Mouse (Mus musculus): ENCODE measurements around the gene Dnase2a. TPM values are rescaled to one million over a fixed set of nuclear protein-coding genes. Genes with fewer than 3 reads are reported as not detected.
A peak's percentile ranks its signal among the peaks of the same experiment; 100 is the strongest.
"Not testable (repeated sequence)": the region's sequence is repeated elsewhere in the genome, so short reads cannot be mapped to it uniquely, and the experiment has no call there.

The Dnase2a gene
- total RNA-seq, 1 experiment from 2014 or later = 27.8 TPM

DNA sequence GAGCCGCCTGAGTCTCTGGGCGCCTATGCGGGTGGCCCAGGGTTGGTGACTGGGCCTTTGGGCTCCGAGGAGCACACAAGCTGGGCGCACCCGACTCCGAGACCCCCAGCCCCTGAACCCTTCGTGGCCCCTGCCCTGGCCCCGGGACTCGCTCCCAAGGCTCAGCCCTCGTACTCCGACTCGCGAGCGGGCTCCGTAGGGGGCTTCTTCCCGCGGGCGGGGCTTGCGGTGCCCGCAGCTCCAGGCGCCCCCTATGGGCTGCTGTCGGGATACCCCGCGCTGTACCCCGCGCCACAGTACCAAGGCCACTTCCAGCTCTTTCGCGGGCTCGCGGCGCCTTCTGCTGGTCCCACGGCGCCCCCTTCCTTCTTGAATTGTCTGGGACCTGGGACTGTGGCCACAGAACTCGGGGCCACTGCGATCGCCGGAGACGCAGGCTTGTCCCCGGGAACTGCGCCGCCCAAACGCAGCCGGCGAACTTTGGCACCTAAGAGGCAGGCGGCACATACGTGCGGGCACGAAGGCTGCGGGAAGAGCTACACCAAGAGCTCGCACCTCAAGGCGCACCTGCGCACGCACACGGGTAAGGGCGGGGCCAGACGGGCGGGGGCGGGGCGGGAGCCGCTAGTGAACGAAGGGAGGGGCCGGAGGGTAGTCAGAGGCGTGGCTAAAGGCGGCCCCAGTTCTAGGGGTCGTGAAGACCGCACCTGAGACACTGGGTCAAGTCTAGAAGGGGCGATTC lies 5.3 kb upstream of the Dnase2a start:
- ATAC-seq (replicated peaks in 1 of 2; ENCODE audit: insufficient read depth in 1 of 2, low FRiP score in 2 of 2, low TSS enrichment in 1 of 2, low read depth in 1 of 2, poor library complexity in 2 of 2, severe bottlenecking in 2 of 2) = peak; percentile 86 to 89

DNA sequence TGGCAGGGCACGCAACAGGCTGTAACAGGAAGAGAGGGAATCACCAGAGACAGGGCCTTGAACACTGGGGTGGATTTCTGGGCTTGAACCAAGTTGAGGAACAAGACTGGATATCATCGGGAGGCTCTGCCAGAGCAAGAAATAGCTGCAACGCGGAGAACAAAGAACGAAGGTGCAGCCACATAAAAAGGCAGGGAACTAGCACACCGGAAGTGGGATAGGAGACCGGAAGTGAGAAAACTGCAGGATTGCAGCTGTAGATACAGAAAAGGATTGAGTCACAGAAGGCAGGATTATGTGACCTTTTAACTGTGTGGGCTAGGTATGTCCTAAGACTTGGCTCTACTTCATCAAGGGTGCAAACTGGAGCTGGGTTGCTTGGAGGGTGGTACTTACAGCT lies 4.0 kb upstream of the Dnase2a start:
- ATAC-seq (replicated peaks in 1 of 2; ENCODE audit: insufficient read depth in 1 of 2, low FRiP score in 2 of 2, low TSS enrichment in 1 of 2, low read depth in 1 of 2, poor library complexity in 2 of 2, severe bottlenecking in 2 of 2) = no peak

GRCm38 (mm10) chr8:84907037-84907436 lies 1.3 kb upstream of the Dnase2a start:
- no peak for ATAC-seq (replicated peaks in 1 of 2; ENCODE audit: insufficient read depth in 1 of 2, low FRiP score in 2 of 2, low TSS enrichment in 1 of 2, low read depth in 1 of 2, poor library complexity in 2 of 2, severe bottlenecking in 2 of 2)

- ATAC-seq (replicated peaks in 1 of 2; ENCODE audit: insufficient read depth in 1 of 2, low FRiP score in 2 of 2, low TSS enrichment in 1 of 2, low read depth in 1 of 2, poor library complexity in 2 of 2, severe bottlenecking in 2 of 2) = no peak
These were observed 867 bp upstream of the Dnase2a start for GRCm38 (mm10) chr8:84907493-84907892.

DNA sequence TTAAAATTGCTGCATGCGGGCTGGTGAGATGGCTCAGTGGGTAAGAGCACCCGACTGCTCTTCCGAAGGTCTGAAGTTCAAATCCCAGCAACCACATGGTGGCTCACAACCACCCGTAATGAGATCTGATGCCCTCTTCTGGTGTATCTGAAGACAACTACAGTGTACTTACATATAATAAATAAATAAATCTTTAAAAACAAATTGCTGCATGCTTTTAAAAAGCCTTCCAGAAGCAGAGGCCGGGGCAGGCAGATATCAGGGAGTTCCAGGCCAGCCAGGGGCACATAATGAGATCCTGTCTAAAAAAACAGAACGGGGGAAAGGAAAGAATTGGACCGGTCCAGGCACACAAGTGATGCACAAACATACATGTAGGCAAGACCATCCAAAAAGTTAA lies 381 bp upstream of the Dnase2a start:
- not testable (repeated sequence) for ATAC-seq (replicated peaks in 1 of 2; ENCODE audit: insufficient read depth in 1 of 2, low FRiP score in 2 of 2, low TSS enrichment in 1 of 2, low read depth in 1 of 2, poor library complexity in 2 of 2, severe bottlenecking in 2 of 2)

DNA sequence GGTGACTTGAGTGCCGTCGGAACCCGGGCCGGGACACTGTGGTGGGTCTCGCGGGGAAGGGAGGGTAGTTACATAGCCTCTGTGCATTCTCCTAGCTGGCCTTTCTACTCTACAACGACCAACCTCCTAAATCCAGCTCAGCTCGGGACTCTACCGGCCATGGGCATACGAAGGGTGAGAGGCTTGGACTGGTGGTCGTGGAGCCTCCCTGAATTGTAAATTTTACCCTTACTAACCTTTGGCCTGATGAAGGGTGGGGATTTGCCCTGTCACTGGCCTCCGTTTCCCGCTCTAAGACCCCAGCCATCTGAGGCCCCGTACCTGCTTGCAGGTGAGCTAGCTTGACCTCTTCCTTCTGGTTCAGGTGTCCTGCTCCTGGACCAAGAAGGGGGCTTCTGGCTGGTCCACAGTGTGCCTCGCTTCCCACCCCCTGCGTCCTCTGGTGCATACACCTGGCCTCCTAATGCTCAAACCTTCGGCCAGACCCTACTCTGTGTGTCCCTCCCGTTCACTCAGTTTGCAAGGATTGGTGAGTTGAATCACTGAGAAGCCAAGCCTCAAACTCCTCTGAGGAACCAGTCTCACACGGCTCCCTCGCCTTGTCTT lies 905 bp downstream of the Dnase2a start:
- ATAC-seq (replicated peaks in 1 of 2; ENCODE audit: insufficient read depth in 1 of 2, low FRiP score in 2 of 2, low TSS enrichment in 1 of 2, low read depth in 1 of 2, poor library complexity in 2 of 2, severe bottlenecking in 2 of 2) = no peak

GRCm38 (mm10) chr8:84909949-84910348 lies 1.6 kb downstream of the Dnase2a start:
- no peak for ATAC-seq (replicated peaks in 1 of 2; ENCODE audit: insufficient read depth in 1 of 2, low FRiP score in 2 of 2, low TSS enrichment in 1 of 2, low read depth in 1 of 2, poor library complexity in 2 of 2, severe bottlenecking in 2 of 2)

DNA sequence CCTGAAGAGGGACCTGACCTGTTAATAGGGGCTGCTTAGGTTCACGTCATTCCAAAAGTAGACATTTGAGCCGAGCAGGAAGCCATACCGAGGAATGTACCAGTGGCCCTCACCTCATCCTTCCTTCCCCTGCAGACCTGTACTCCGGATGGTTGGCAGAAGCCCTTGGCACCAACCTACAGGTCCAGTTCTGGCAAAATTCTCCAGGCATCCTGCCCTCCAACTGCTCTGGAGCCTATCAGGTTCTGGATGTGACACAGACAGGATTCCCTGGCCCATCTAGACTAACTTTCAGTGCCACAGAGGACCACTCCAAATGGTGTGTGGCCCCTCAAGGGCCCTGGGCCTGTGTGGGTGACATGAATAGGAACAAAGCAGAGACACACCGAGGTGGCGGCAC lies 2.2 kb downstream of the Dnase2a start:
- ATAC-seq (replicated peaks in 1 of 2; ENCODE audit: insufficient read depth in 1 of 2, low FRiP score in 2 of 2, low TSS enrichment in 1 of 2, low read depth in 1 of 2, poor library complexity in 2 of 2, severe bottlenecking in 2 of 2) = no peak

DNA sequence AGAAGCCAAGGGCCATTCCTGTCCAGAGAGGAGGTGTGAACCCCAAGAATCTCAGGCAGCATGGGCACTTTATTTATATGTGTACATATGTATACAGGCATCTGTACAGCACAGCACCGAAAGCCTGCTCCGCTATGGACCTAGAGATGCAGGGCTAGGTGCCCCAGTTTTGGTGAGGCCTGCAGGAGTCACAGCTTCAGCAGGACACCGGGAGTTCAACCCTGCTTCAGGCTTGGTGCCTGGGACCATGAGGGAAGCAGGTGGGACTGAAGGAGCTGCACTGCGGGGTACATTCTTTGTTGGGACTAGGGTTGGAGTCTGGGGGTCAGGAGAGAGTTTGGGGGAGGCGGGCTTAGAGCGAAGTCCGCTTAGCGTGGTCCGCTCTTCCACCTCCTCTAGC lies 3.5 kb downstream of the Dnase2a start:
- ATAC-seq (replicated peaks in 1 of 2; ENCODE audit: insufficient read depth in 1 of 2, low FRiP score in 2 of 2, low TSS enrichment in 1 of 2, low read depth in 1 of 2, poor library complexity in 2 of 2, severe bottlenecking in 2 of 2) = no peak

DNA sequence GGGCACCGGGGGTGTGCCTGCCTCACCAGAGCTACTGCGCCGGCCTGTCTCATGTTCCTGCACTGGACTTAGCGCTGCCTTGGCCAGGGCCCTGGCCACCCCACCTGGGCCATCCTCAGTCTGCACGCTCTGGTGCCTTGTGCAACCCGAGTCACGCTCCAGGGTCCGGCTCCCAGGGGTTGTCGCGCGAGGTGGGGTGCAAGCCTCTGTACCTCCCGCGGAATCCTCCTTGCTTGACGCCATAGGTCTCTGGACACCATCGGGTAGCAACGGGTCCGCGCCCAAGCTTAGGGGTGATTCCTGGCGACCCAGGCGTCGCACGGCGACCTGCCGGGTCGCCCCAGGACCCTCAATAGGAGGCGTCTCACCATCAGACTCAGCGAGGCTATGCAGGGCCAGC lies 4.0 kb downstream of the Dnase2a start:
- ATAC-seq (replicated peaks in 1 of 2; ENCODE audit: insufficient read depth in 1 of 2, low FRiP score in 2 of 2, low TSS enrichment in 1 of 2, low read depth in 1 of 2, poor library complexity in 2 of 2, severe bottlenecking in 2 of 2) = no peak

- ATAC-seq (replicated peaks in 1 of 2; ENCODE audit: insufficient read depth in 1 of 2, low FRiP score in 2 of 2, low TSS enrichment in 1 of 2, low read depth in 1 of 2, poor library complexity in 2 of 2, severe bottlenecking in 2 of 2) = peak; percentile 37 to 41; a peak in 3 of 4 replicates
These were observed 4.6 kb downstream of the Dnase2a start for GRCm38 (mm10) chr8:84912895-84913501.

DNA sequence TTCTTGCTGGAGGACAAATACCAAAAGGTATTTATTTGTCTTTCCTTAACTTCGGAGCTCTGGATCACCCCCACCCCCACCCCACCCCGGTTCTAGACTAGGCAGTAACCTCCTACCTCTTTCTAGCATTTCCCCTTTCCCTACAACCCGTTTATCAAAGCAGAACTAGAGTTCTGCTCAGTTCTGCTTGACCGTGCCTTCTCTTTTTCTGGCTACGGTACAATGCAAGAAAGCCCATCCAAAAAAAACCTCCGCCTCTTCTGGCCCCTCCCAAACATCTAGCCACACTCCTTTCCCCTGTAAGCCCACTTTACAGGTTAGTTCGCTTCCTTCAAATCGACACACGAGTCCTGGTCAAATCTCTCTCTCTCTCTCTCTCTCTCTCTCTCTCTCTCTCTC lies 5.1 kb downstream of the Dnase2a start:
- no peak for ATAC-seq (replicated peaks in 1 of 2; ENCODE audit: insufficient read depth in 1 of 2, low FRiP score in 2 of 2, low TSS enrichment in 1 of 2, low read depth in 1 of 2, poor library complexity in 2 of 2, severe bottlenecking in 2 of 2)

DNA sequence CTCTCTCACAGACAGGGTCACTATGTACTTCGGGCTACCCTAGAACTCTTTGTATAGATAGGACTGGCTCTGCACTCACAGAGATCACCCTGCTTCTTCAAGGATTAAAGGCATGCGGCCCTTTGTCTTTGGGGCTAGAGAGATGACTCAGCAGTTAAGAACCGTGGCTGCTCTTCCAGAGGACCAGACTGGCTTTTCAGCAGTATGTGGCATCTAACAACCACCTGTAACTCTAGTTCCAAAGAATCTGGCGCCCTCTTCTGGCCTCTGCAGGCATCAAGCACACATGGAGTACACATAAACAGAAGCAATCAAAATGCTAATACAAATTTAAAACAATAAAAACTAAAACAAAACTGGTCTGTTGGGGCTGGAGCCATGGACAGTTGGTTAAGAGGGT lies 5.6 kb downstream of the Dnase2a start:
- ATAC-seq (replicated peaks in 1 of 2; ENCODE audit: insufficient read depth in 1 of 2, low FRiP score in 2 of 2, low TSS enrichment in 1 of 2, low read depth in 1 of 2, poor library complexity in 2 of 2, severe bottlenecking in 2 of 2) = peak in 1 of 2 experiments; percentile 26; a peak in 1 of 4 replicates

DNA sequence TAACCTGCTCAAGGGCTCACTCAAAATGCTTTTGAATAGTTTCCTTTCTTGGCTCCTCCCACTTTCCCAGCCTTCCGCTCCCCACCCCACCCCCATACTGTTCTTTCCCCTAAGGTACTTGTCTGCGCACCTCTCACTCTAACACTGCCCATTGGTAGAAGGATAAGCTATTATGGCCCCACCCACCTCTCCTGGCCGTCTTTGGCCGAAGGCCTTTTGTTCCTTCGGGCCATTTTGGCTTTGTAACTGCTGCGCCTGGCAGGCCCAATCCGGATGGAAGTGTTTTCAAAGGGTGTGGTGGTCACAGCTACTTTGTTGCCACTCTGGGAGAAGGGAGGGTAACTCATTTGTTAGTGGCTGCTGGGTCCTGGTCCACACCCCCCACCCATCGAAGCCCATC lies 6.9 kb downstream of the Dnase2a start:
- ATAC-seq (replicated peaks in 1 of 2; ENCODE audit: insufficient read depth in 1 of 2, low FRiP score in 2 of 2, low TSS enrichment in 1 of 2, low read depth in 1 of 2, poor library complexity in 2 of 2, severe bottlenecking in 2 of 2) = no peak

- ATAC-seq (replicated peaks in 1 of 2; ENCODE audit: insufficient read depth in 1 of 2, low FRiP score in 2 of 2, low TSS enrichment in 1 of 2, low read depth in 1 of 2, poor library complexity in 2 of 2, severe bottlenecking in 2 of 2) = no peak
These were observed 9.4 kb downstream of the Dnase2a start for GRCm38 (mm10) chr8:84917781-84918180.

- ATAC-seq (replicated peaks in 1 of 2; ENCODE audit: insufficient read depth in 1 of 2, low FRiP score in 2 of 2, low TSS enrichment in 1 of 2, low read depth in 1 of 2, poor library complexity in 2 of 2, severe bottlenecking in 2 of 2) = no peak
These were observed 10.3 kb downstream of the Dnase2a start for GRCm38 (mm10) chr8:84918646-84919045.

DNA sequence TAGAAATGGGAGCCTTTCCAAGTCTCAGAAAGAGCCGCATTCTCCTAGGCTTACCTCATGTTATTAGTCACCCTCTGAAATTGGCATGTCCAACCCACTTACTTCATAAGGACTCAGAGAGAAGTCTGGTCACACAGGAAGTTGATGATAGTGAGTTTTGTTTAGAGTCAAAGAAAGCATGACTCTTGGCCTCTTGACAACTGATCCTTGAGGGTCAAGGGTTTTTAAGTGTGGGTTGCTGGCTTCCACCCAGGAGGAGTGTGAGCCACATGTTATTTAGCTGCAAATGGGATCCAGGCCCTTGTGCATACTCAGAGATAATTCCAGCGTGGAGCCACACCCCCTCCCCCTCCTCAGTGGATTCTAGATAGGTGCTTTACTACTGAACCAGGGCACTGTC lies 13.2 kb downstream of the Dnase2a start:
- ATAC-seq (replicated peaks in 1 of 2; ENCODE audit: insufficient read depth in 1 of 2, low FRiP score in 2 of 2, low TSS enrichment in 1 of 2, low read depth in 1 of 2, poor library complexity in 2 of 2, severe bottlenecking in 2 of 2) = no peak

GRCm38 (mm10) chr8:84925557-84925956 lies 17.2 kb downstream of the Dnase2a start:
- ATAC-seq (replicated peaks in 1 of 2; ENCODE audit: insufficient read depth in 1 of 2, low FRiP score in 2 of 2, low TSS enrichment in 1 of 2, low read depth in 1 of 2, poor library complexity in 2 of 2, severe bottlenecking in 2 of 2) = peak; percentile 44 to 50; a peak in 2 of 4 replicates

DNA sequence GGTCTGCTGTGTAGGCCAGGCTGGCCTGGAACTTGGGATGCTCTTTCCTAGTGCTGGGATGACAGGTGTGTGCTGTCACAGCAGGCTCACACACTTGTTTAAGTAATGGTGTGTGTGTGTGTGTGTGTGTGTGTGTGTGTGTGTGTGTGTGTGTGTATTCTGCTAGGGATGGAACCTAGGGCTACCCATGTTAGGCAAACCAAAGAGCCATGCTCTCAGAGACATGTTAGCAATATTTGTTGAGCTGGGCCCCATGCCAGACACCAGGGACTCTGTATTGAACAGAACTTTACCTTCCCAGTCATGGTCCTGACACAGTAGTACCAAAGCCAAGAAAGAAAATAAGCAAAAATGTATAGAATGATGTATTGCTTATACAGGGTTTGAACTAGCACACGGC lies 19.2 kb downstream of the Dnase2a start:
- no peak for ATAC-seq (replicated peaks in 1 of 2; ENCODE audit: insufficient read depth in 1 of 2, low FRiP score in 2 of 2, low TSS enrichment in 1 of 2, low read depth in 1 of 2, poor library complexity in 2 of 2, severe bottlenecking in 2 of 2)
